Mouse (Mus musculus) lung, embryonic 16.5 days (tissue): ENCODE data around the gene Tesk2. TPM values are rescaled to one million over a fixed set of nuclear protein-coding genes. Genes with fewer than 3 reads are reported as not detected.
"Not testable (repeated sequence)": the region's sequence is repeated elsewhere in the genome, so short reads cannot be mapped to it uniquely, and the experiment has no call there.

Experiments used
- ATAC-seq: fragments of 200-750 bp; cut with Nextera tagmentation; 2 replicates; pipeline ENCODE4 v1.8.0; 2017; ENCODE audit warnings: low read depth, mild to moderate bottlenecking, moderate library complexity
- H3K27ac ChIP-seq: fragments of 300-500 bp; sonication (generic); 2 replicates; pipeline ENCODE4 v1.5.1; 2014; ENCODE audit warnings: mild to moderate bottlenecking, control low read depth, low read length
- H3K27me3 ChIP-seq: fragments of 300-500 bp; sonication (generic); 2 replicates; pipeline ENCODE4 v1.6.1; 2014; ENCODE audit warnings: low read depth, low read length, mixed read lengths; ENCODE audit not compliant: control insufficient read depth, insufficient read depth
- H3K36me3 ChIP-seq: fragments of 300-500 bp; sonication (generic); 2 replicates; pipeline ENCODE4 v1.6.1; 2014; ENCODE audit warnings: low read length; ENCODE audit not compliant: control insufficient read depth, insufficient read depth
- H3K4me1 ChIP-seq: fragments of 300-500 bp; sonication (generic); replicated peaks from 2 replicates; pipeline ENCODE4 v1.6.1; 2014; ENCODE audit warnings: low read length, mixed read lengths; ENCODE audit not compliant: control insufficient read depth, insufficient read depth
- H3K4me2 ChIP-seq: fragments of 300-500 bp; sonication (generic); 2 replicates; pipeline ENCODE4 v1.6.1; 2014; ENCODE audit warnings: low read depth, low read length, control low read depth
- H3K4me3 ChIP-seq: fragments of 300-500 bp; sonication (generic); 2 replicates; pipeline ENCODE4 v1.5.1; 2014; ENCODE audit warnings: mild to moderate bottlenecking, low read length, control low read depth
- H3K9ac ChIP-seq: fragments of 300-500 bp; sonication (generic); 2 replicates; pipeline ENCODE4 v1.6.1; 2014; ENCODE audit warnings: low read length, control low read depth
- H3K9me3 ChIP-seq: fragments of 300-500 bp; sonication (generic); 2 replicates; pipeline ENCODE4 v1.6.1; 2016; ENCODE audit warnings: low read length; ENCODE audit not compliant: control insufficient read depth
- WGBS: fragments of 180-500 bp; shearing (Covaris S2); extraction: QIAGEN DNeasy Blood & Tissue Kit; methylation state at CpG from one replicate; pipeline ENCODE4 v1.1.7; 2014; 5-methylcytosine and 5-hydroxymethylcytosine counted together
- polyA plus RNA-seq: library from polyadenylated mRNA; unstranded; fragments of >200 nt; fragmentation: Nextera tagmentation; extraction: Ambion mirVana; gene quantifications from 2 replicates; pipeline ENCODE4 v1.2.1, GENCODE M21; 2015

The Tesk2 gene
- polyA plus RNA-seq, 1 experiment from 2014 or later: 8.2 TPM

- Histone ChIP-seq H3K36me3 (peaks cover 5% of the 10 kb centered on the region; the same call in 1 of the 2 replicates), H3K9ac (peak overlapping the region; percentile 63), H3K27ac (no peak overlapping the region), H3K4me2 (peak overlapping the region; percentile 97), H3K4me3 (peak overlapping the region; percentile 63), H3K27me3 (peaks cover 12% of the 10 kb centered on the region), H3K9me3 (no peaks in the 10 kb centered on the region), H3K4me1 (peaks cover 13% of the 10 kb centered on the region)
- ATAC-seq: peak; percentile 86
- WGBS: under 1% methylated on average over 51 of the region's 51 CpGs
Measured at GRCm38 (mm10) chr4:116820902-116821693, 100.3 kb downstream of the Tesk2 start.

GRCm38 (mm10) chr4:116821694-116822016, 100.9 kb downstream of the Tesk2 start, which contains the start of gene Hpdl:
Gene Hpdl, minus strand, starts transcription at chr4:116821707.
- Histone ChIP-seq H3K27me3 (peaks cover 12% of the 10 kb centered on the region), H3K4me2 (peak within 1 kb of the TSS; percentile 97), H3K9ac (peak within 1 kb of the TSS; percentile 63), H3K4me3 (peak within 1 kb of the TSS; percentile 63), H3K27ac (no peak within 1 kb of the TSS), H3K4me1 (peaks cover 13% of the 10 kb centered on the region), H3K9me3 (no peaks in the 10 kb centered on the region), H3K36me3 (peaks cover 5% of the 10 kb centered on the region; the same call in 1 of the 2 replicates)
- no peak for ATAC-seq
- WGBS: 11% methylated on average over 9 of the region's 9 CpGs

- peak; percentile 24 for ATAC-seq
- Histone ChIP-seq H3K4me2 (peak overlapping the region; percentile 90), H3K9ac (peak overlapping the region; percentile 87), H3K9me3 (no peaks in the 10 kb centered on the region), H3K27me3 (peaks cover 12% of the 10 kb centered on the region), H3K4me1 (peaks cover 13% of the 10 kb centered on the region), H3K4me3 (peak overlapping the region; percentile 74), H3K27ac (peak overlapping the region; percentile 52), H3K36me3 (no peaks in the 10 kb centered on the region)
- WGBS: 1% methylated on average over 29 of the region's 29 CpGs
Measured at GRCm38 (mm10) chr4:116824541-116825004, 103.8 kb downstream of the Tesk2 start.

- Histone ChIP-seq H3K4me3 (no peak overlapping the region), H3K27ac (no peak overlapping the region), H3K27me3 (no peaks in the 10 kb centered on the region), H3K4me2 (no peak overlapping the region), H3K36me3 (no peaks in the 10 kb centered on the region), H3K4me1 (peaks cover 9% of the 10 kb centered on the region), H3K9ac (no peak overlapping the region), H3K9me3 (no peaks in the 10 kb centered on the region)
- peak; percentile 47 for ATAC-seq
- under 1% methylated on average over 4 of the region's 4 CpGs for WGBS
Measured at GRCm38 (mm10) chr4:116827819-116828218, 107.1 kb downstream of the Tesk2 start.

GRCm38 (mm10) chr4:116829364-116830069, 108.8 kb downstream of the Tesk2 start:
- H3K27ac ChIP-seq: no peak overlapping the region
- ATAC-seq: no peak

GRCm38 (mm10) chr4:116830070-116830368, 109.3 kb downstream of the Tesk2 start:
- 33% methylated on average over 6 of the region's 6 CpGs for WGBS
- Histone ChIP-seq H3K4me1 (peaks cover 5% of the 10 kb centered on the region), H3K9ac (no peak overlapping the region), H3K4me3 (no peak overlapping the region), H3K4me2 (no peak overlapping the region), H3K27ac (no peak overlapping the region), H3K27me3 (no peaks in the 10 kb centered on the region), H3K9me3 (no peaks in the 10 kb centered on the region), H3K36me3 (no peaks in the 10 kb centered on the region)
- ATAC-seq: no peak

More at GRCm38 (mm10) chr4:116829364-116830069, 108.8 kb downstream of the Tesk2 start:
- 42% methylated on average over 6 of the region's 6 CpGs for WGBS
- no peaks in the 10 kb centered on the region for H3K36me3 ChIP-seq
- no peaks in the 10 kb centered on the region for H3K27me3 ChIP-seq
- H3K4me1 ChIP-seq: peaks cover 6% of the 10 kb centered on the region
- no peak overlapping the region for H3K4me2 ChIP-seq
- no peaks in the 10 kb centered on the region for H3K9me3 ChIP-seq
- H3K9ac ChIP-seq: no peak overlapping the region
- H3K4me3 ChIP-seq: no peak overlapping the region

GRCm38 (mm10) chr4:116838999-116839398, 118.3 kb downstream of the Tesk2 start:
- WGBS: 37% methylated on average over 2 of the region's 2 CpGs
- H3K9me3 ChIP-seq: no peaks in the 10 kb centered on the region
- no peak overlapping the region for H3K9ac ChIP-seq
- H3K4me3 ChIP-seq: no peak overlapping the region
- H3K27me3 ChIP-seq: peaks cover 8% of the 10 kb centered on the region; the same call in 1 of the 2 replicates
- no peak overlapping the region for H3K4me2 ChIP-seq
- H3K4me1 ChIP-seq: no peaks in the 10 kb centered on the region
- no peak overlapping the region for H3K27ac ChIP-seq
- H3K36me3 ChIP-seq: no peaks in the 10 kb centered on the region
- ATAC-seq: no peak

- not testable (repeated sequence) for H3K9me3 ChIP-seq, H3K4me1 ChIP-seq, H3K27me3 ChIP-seq, H3K9ac ChIP-seq, H3K36me3 ChIP-seq, ATAC-seq, H3K27ac ChIP-seq
- peak overlapping the region; percentile 34; the same call in 1 of the 2 replicates for H3K4me2 ChIP-seq
- H3K4me3 ChIP-seq: peak overlapping the region; percentile 20; the same call in 1 of the 2 replicates
- WGBS: 10% methylated on average over 20 of the region's 29 CpGs
Measured at GRCm38 (mm10) chr4:116840096-116840495, 119.3 kb downstream of the Tesk2 start.

- Histone ChIP-seq H3K27me3 (peaks cover 8% of the 10 kb centered on the region; the same call in 1 of the 2 replicates), H3K36me3 (no peaks in the 10 kb centered on the region), H3K9me3 (peaks cover 5% of the 10 kb centered on the region; the same call in 1 of the 2 replicates), H3K4me3 (no peak overlapping the region), H3K4me1 (no peaks in the 10 kb centered on the region), H3K9ac (no peak overlapping the region), H3K4me2 (no peak overlapping the region), H3K27ac (no peak overlapping the region)
- no peak for ATAC-seq
- 70% methylated on average over 6 of the region's 6 CpGs for WGBS
Measured at GRCm38 (mm10) chr4:116840841-116841240, 120.1 kb downstream of the Tesk2 start.
